Mouse (Mus musculus): ENCODE measurements around the gene Pstpip1. TPM values are rescaled to one million over a fixed set of nuclear protein-coding genes. Genes with fewer than 3 reads are reported as not detected.

The Pstpip1 gene
- polyA plus RNA-seq, 1 experiment from 2014 or later: 1.4 TPM

- H3K9me3 ChIP-seq: no peaks in the 10 kb centered on the region
- no peaks in the 10 kb centered on the region for H3K27me3 ChIP-seq
- no peak overlapping the region for H3K27ac ChIP-seq
- no peak for ATAC-seq (ENCODE audit: low FRiP score, low read depth)
- H3K36me3 ChIP-seq: no peaks in the 10 kb centered on the region
- peak overlapping the region; percentile 74 for H3K4me2 ChIP-seq (replicated peaks)
- peak overlapping the region; percentile 99 for H3K9ac ChIP-seq
- H3K4me1 ChIP-seq: peaks cover 28% of the 10 kb centered on the region
- H3K4me3 ChIP-seq: peak overlapping the region; percentile 96
- 3% methylated on average over 2 of the region's 2 CpGs for WGBS
Measured at GRCm38 (mm10) chr9:56159456-56159855, 69.7 kb downstream of the Pstpip1 start.

- peak overlapping the region; percentile 74 for H3K4me2 ChIP-seq (replicated peaks)
- peak; percentile 95 for ATAC-seq (ENCODE audit: low FRiP score, low read depth)
- no peaks in the 10 kb centered on the region for H3K9me3 ChIP-seq
- H3K36me3 ChIP-seq: no peaks in the 10 kb centered on the region
- peaks cover 34% of the 10 kb centered on the region for H3K4me1 ChIP-seq
- peak overlapping the region; percentile 96 for H3K4me3 ChIP-seq
- H3K9ac ChIP-seq: peak overlapping the region; percentile 99
- WGBS: under 1% methylated on average over 79 of the region's 82 CpGs
- no peaks in the 10 kb centered on the region for H3K27me3 ChIP-seq
- H3K27ac ChIP-seq: peak overlapping the region; percentile 97
Measured at GRCm38 (mm10) chr9:56160341-56161141, 70.8 kb downstream of the Pstpip1 start.

DNA sequence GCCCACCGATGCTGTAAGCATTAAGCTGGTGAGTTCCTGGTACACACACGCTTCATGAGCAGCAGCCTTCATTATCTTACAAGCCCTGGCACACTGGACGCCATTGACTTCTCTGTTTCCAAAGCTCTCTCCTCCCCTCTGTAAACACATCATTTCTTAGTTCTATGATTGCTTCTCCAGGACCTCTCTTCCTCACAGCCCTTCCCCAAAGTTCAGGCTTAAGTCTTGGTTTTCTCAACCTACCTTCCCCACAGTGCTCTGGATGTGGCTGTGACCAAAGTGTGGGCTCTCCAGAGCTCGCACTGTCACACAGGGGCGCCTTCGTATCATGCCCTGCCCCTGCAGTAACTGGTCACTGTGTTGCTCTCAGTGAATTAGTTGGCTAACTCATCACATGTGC, 75.6 kb downstream of the Pstpip1 start, which contains the start of gene Tspan3:
Gene Tspan3 (minus strand): TSS at position 101 of the 400 bp plus-strand sequence.
- Histone ChIP-seq H3K9ac (no peak within 1 kb of the TSS), H3K27me3 (no peaks in the 10 kb centered on the region), H3K4me3 (no peak within 1 kb of the TSS), H3K9me3 (no peaks in the 10 kb centered on the region), H3K27ac (peak within 1 kb of the TSS; percentile 67), H3K4me1 (peaks cover 37% of the 10 kb centered on the region), H3K4me2 (replicated peaks) (peak within 1 kb of the TSS; percentile 5; the same call in 1 of the 2 replicates), H3K36me3 (no peaks in the 10 kb centered on the region)
- no peak for ATAC-seq (ENCODE audit: low FRiP score, low read depth)
- WGBS: 84% methylated on average over 6 of the region's 6 CpGs

DNA sequence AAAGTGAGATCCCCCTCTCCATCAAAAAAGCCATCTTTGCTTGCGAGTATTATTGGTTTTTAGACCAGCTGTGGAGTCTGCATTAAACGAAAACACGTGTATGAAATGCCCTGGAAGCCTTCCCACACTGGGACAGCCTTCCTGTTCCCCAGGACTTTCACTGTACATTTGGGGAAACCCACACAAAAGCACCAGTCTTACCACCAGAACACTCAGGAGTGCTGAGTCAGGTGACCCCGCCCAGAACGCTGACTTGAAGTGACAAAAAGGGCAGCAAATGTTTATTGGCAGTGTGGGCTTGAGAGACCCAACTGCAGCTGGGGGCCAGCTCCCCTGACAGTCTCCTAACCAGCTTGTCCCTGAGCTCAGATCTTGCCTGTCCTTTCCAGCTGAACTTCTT, 76.4 kb downstream of the Pstpip1 start:
- H3K9ac ChIP-seq: no peak overlapping the region
- H3K4me3 ChIP-seq: no peak overlapping the region
- WGBS: 17% methylated on average over 5 of the region's 5 CpGs
- H3K36me3 ChIP-seq: no peaks in the 10 kb centered on the region
- H3K9me3 ChIP-seq: no peaks in the 10 kb centered on the region
- H3K27me3 ChIP-seq: no peaks in the 10 kb centered on the region
- peaks cover 35% of the 10 kb centered on the region for H3K4me1 ChIP-seq
- ATAC-seq (ENCODE audit: low FRiP score, low read depth): peak; percentile 64; the same call in 1 of the 2 replicates
- H3K27ac ChIP-seq: peak overlapping the region; percentile 67
- peak overlapping the region; percentile 5; the same call in 1 of the 2 replicates for H3K4me2 ChIP-seq (replicated peaks)

GRCm38 (mm10) chr9:56167690-56168089, 77.9 kb downstream of the Pstpip1 start:
- H3K27ac ChIP-seq: no peak overlapping the region
- no peak overlapping the region for H3K4me3 ChIP-seq
- no peaks in the 10 kb centered on the region for H3K36me3 ChIP-seq
- 55% methylated on average over 6 of the region's 6 CpGs for WGBS
- H3K27me3 ChIP-seq: no peaks in the 10 kb centered on the region
- H3K9me3 ChIP-seq: no peaks in the 10 kb centered on the region
- H3K4me1 ChIP-seq: peaks cover 29% of the 10 kb centered on the region
- ATAC-seq (ENCODE audit: low FRiP score, low read depth): no peak
- no peak overlapping the region for H3K4me2 ChIP-seq (replicated peaks)
- H3K9ac ChIP-seq: no peak overlapping the region

DNA sequence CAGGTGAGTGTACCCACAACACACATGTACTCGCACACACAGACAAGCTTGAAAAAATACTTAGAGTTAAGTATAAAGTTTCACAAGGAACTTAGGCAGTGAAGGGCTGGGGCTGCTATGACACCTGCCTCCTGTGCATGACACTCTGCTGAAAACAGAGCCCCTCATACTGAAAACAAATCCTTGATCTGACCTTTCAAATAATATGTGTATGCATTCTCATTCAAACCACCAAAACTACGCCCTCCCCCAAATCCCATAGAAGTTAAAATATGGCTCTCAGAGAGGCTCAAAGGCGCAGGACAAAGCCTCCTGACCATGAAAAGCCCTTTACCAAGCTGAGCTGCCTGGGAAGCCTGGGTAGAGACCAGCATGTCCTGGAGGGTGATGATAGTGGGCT, 85.6 kb downstream of the Pstpip1 start:
- Histone ChIP-seq H3K9me3 (no peaks in the 10 kb centered on the region), H3K36me3 (no peaks in the 10 kb centered on the region), H3K9ac (no peak overlapping the region), H3K27ac (no peak overlapping the region), H3K4me1 (peaks cover 7% of the 10 kb centered on the region; the same call in 1 of the 2 replicates), H3K27me3 (no peaks in the 10 kb centered on the region), H3K4me3 (no peak overlapping the region), H3K4me2 (replicated peaks) (no peak overlapping the region)
- ATAC-seq (ENCODE audit: low FRiP score, low read depth): no peak
- WGBS: 84% methylated on average over 3 of the region's 3 CpGs

- Histone ChIP-seq H3K9me3 (no peaks in the 10 kb centered on the region), H3K27me3 (no peaks in the 10 kb centered on the region), H3K4me1 (peaks cover 13% of the 10 kb centered on the region; the same call in 1 of the 2 replicates), H3K9ac (no peak overlapping the region), H3K27ac (no peak overlapping the region), H3K36me3 (no peaks in the 10 kb centered on the region), H3K4me3 (no peak overlapping the region), H3K4me2 (replicated peaks) (no peak overlapping the region)
- 75% methylated on average over 4 of the region's 4 CpGs for WGBS
- ATAC-seq (ENCODE audit: low FRiP score, low read depth): no peak
Measured at GRCm38 (mm10) chr9:56177354-56177753, 87.6 kb downstream of the Pstpip1 start.

Other genes with a start within 250 kb of the Pstpip1 start
- 16.9 and 17.3 TPM in 2 replicates for gene Scaper, start 151.8 kb upstream of the Pstpip1 start, polyA plus RNA-seq (2015; fragmentation: Nextera tagmentation; extraction: Ambion mirVana)
- not detected in 2 replicates for gene 4930563M21Rik, start 79.4 kb upstream of the Pstpip1 start, polyA plus RNA-seq (2015; fragmentation: Nextera tagmentation; extraction: Ambion mirVana)
- gene Rcn2, start 48.1 kb upstream of the Pstpip1 start, polyA plus RNA-seq (2015; fragmentation: Nextera tagmentation; extraction: Ambion mirVana): 320 and 334 TPM in 2 replicates
- gene Tspan3, start 75.5 kb downstream of the Pstpip1 start, polyA plus RNA-seq (2015; fragmentation: Nextera tagmentation; extraction: Ambion mirVana): 550 and 580 TPM in 2 replicates

All from limb, embryonic 13.5 days (tissue).